Mouse (Mus musculus): ENCODE results near the gene 6330409D20Rik.

DNA sequence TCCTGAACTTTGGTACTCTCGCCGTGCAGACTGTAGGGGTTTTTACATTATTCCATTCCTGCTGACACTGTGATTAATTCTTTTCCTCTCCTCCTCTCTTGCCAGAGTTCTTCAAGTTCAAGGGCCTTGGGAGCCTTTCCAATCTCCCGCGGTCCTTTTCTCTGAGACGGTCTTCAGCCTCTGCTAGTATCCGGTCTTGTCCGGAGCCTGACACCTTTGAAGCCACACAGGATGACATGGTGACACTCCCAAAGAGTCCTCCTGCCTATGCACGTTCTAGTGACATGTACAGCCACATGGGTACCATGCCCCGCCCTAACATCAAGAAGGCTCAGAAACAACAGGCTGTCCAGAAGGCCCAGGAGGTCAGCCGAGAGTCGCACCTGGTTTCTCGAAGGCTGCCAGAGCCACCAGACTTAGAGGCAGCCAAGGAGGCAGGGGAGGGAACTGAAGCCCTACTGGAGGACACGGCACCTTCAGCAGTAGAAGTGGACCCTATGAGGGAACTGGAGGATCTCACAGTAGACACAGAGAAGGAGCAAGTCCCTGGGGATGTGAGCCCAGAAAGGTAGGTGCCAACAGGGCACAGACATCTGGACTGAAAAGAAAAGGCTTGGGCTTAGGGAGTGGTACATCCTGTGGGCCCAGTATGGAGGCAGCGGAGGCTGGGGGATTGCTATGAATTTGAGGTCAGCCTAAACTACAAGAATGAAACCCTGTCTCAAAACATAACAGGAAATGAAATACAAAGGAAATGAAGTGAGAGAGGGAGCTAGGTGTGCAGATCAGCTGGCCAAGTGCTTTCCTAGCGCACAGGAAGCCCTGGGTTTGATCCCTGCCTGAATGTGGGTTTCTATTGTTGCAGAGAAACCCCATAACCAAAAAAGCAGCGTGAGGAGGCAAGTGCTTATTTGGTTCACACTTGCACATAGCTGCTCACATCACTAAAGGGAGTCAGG, 15.7 kb downstream of the 6330409D20Rik start:
- TF ChIP-seq CTCF (IDR thresholded peaks at IDR 0.05; ENCODE audit: control insufficient read depth, insufficient read depth, low read length) (no peak), POLR2A (IDR thresholded peaks at IDR 0.05; ENCODE audit: borderline replicate concordance, control insufficient read depth, low read depth, low read length) (no peak)
